Mouse (Mus musculus) stomach, postnatal 0 days (tissue): ENCODE data around the gene Myo3b. TPM values are rescaled to one million over a fixed set of nuclear protein-coding genes. Genes with fewer than 3 reads are reported as not detected.

ENCODE experiments used
- ATAC-seq: fragments of 200-750 bp; cut with Nextera tagmentation; 2 replicates; pipeline ENCODE4 v1.8.0; 2017; ENCODE audit not compliant: low FRiP score, low TSS enrichment
- DNase-seq: peaks from one replicate; pipeline ENCODE4 v3.0.0-alpha.2; 2016; ENCODE audit warnings: low spot score
- H3K27ac ChIP-seq: fragments of 300-500 bp; sonication (generic); replicated peaks from 2 replicates; pipeline ENCODE4 v1.5.1; 2014; ENCODE audit warnings: mild to moderate bottlenecking, control low read depth
- H3K27me3 ChIP-seq: fragments of 300-500 bp; sonication (generic); 2 replicates; pipeline ENCODE4 v1.6.1; 2014; ENCODE audit warnings: low read length; ENCODE audit not compliant: control insufficient read depth, insufficient read depth
- H3K36me3 ChIP-seq: fragments of 300-500 bp; sonication (generic); 2 replicates; pipeline ENCODE4 v1.6.1; 2014; ENCODE audit warnings: low read length, mixed read lengths; ENCODE audit not compliant: control insufficient read depth, insufficient read depth
- H3K4me1 ChIP-seq: fragments of 300-500 bp; sonication (generic); replicated peaks from 2 replicates; pipeline ENCODE4 v1.6.1; 2014; ENCODE audit warnings: antibody characterized with exemption; ENCODE audit not compliant: control insufficient read depth, insufficient read depth
- H3K4me2 ChIP-seq: fragments of 300-500 bp; sonication (generic); replicated peaks from 2 replicates; pipeline ENCODE4 v1.6.1; 2014; ENCODE audit warnings: low read depth, mild to moderate bottlenecking, control low read depth, moderate library complexity
- H3K4me3 ChIP-seq: fragments of 300-500 bp; sonication (generic); 2 replicates; pipeline ENCODE4 v1.5.1; 2014; ENCODE audit warnings: low read depth, low read length, control low read depth
- H3K9ac ChIP-seq: fragments of 300-500 bp; sonication (generic); 2 replicates; pipeline ENCODE4 v1.6.1; 2014; ENCODE audit warnings: mild to moderate bottlenecking, low read length, control low read depth, mixed read lengths
- H3K9me3 ChIP-seq: fragments of 300-500 bp; sonication (generic); 2 replicates; pipeline ENCODE4 v1.6.1; 2016; ENCODE audit warnings: low read length; ENCODE audit not compliant: control insufficient read depth
- CTCF ChIP-seq: IDR thresholded peaks from 2 replicates; pipeline ENCODE4 v1.5.1; 2016; ENCODE audit warnings: antibody characterized with exemption, low read depth, mild to moderate bottlenecking, moderate library complexity
- EP300 ChIP-seq: optimal IDR thresholded peaks from 2 replicates; pipeline ENCODE3; 2016; ENCODE audit warnings: antibody characterized with exemption
- WGBS: fragments of 180-500 bp; shearing (Covaris S2); extraction: QIAGEN DNeasy Blood & Tissue Kit; methylation state at CpG from one replicate; pipeline ENCODE4 v1.1.7; 2014; 5-methylcytosine and 5-hydroxymethylcytosine counted together
- polyA plus RNA-seq: library from polyadenylated mRNA; unstranded; fragments of >200 nt; fragmentation: Nextera tagmentation; extraction: Ambion mirVana; gene quantifications from 2 replicates; pipeline ENCODE4 v1.2.1, GENCODE M21; 2015

Myo3b gene
- polyA plus RNA-seq, 1 experiment from 2014 or later = 0.21 TPM

- no peak overlapping the region for H3K4me2 ChIP-seq
- ATAC-seq (0 out of 2 replicates have a peak, but pooled peaks have one; percentile 15), DNase-seq (no peak)
- no peak overlapping the region for H3K27ac ChIP-seq
- TF ChIP-seq EP300 (no peak), CTCF (no peak)
- no peaks in the 10 kb centered on the region for H3K9me3 ChIP-seq
- H3K4me1 ChIP-seq = no peaks in the 10 kb centered on the region
- 26% methylated on average over 6 of the region's 6 CpGs for WGBS
- no peak overlapping the region for H3K9ac ChIP-seq
- H3K4me3 ChIP-seq = no peak overlapping the region
- no peaks in the 10 kb centered on the region for H3K36me3 ChIP-seq
- no peaks in the 10 kb centered on the region for H3K27me3 ChIP-seq
These were observed 278.9 kb downstream of the Myo3b start for GRCm38 (mm10) chr2:70317850-70318249.

GRCm38 (mm10) chr2:70318861-70319555, 280.1 kb downstream of the Myo3b start:
- TF ChIP-seq EP300 (no peak), CTCF (no peak)
- ATAC-seq (no peak), DNase-seq (no peak)
- Histone ChIP-seq H3K27me3 (no peaks in the 10 kb centered on the region), H3K27ac (no peak overlapping the region), H3K9ac (no peak overlapping the region), H3K9me3 (no peaks in the 10 kb centered on the region), H3K4me3 (no peak overlapping the region), H3K4me2 (no peak overlapping the region), H3K36me3 (no peaks in the 10 kb centered on the region), H3K4me1 (no peaks in the 10 kb centered on the region)
- 42% methylated on average over 5 of the region's 5 CpGs for WGBS

GRCm38 (mm10) chr2:70322767-70323166, 283.8 kb downstream of the Myo3b start:
- H3K9me3 ChIP-seq = no peaks in the 10 kb centered on the region
- H3K36me3 ChIP-seq = no peaks in the 10 kb centered on the region
- H3K4me1 ChIP-seq = no peaks in the 10 kb centered on the region
- no peak overlapping the region for H3K4me3 ChIP-seq
- no peaks in the 10 kb centered on the region for H3K27me3 ChIP-seq
- H3K9ac ChIP-seq = no peak overlapping the region
- TF ChIP-seq EP300 = no peak
- TF ChIP-seq CTCF = no peak
- 67% methylated on average over 9 of the region's 9 CpGs for WGBS
- no peak overlapping the region for H3K27ac ChIP-seq
- ATAC-seq (no peak), DNase-seq (no peak)
- H3K4me2 ChIP-seq = no peak overlapping the region

- H3K9ac ChIP-seq = no peak overlapping the region
- H3K27ac ChIP-seq = no peak overlapping the region
- TF ChIP-seq CTCF (no peak), EP300 (no peak)
- no peak overlapping the region for H3K4me3 ChIP-seq
- 81% methylated on average over 11 of the region's 11 CpGs for WGBS
- H3K9me3 ChIP-seq = no peaks in the 10 kb centered on the region
- H3K4me2 ChIP-seq = no peak overlapping the region
- no peaks in the 10 kb centered on the region for H3K27me3 ChIP-seq
- H3K4me1 ChIP-seq = no peaks in the 10 kb centered on the region
- no peaks in the 10 kb centered on the region for H3K36me3 ChIP-seq
- DNase-seq = no peak
- no peak for ATAC-seq
These were observed 288.7 kb downstream of the Myo3b start for GRCm38 (mm10) chr2:70327602-70328001.

- Histone ChIP-seq H3K9ac (no peak overlapping the region), H3K4me1 (peaks cover 8% of the 10 kb centered on the region; the same call in 1 of the 2 replicates), H3K27ac (no peak overlapping the region), H3K36me3 (no peaks in the 10 kb centered on the region), H3K27me3 (no peaks in the 10 kb centered on the region), H3K4me3 (no peak overlapping the region), H3K4me2 (no peak overlapping the region), H3K9me3 (no peaks in the 10 kb centered on the region)
- ATAC-seq = no peak
- TF ChIP-seq CTCF = no peak
- TF ChIP-seq EP300 = no peak
- 84% methylated on average over 6 of the region's 6 CpGs for WGBS
- DNase-seq = no peak
These were observed 294.0 kb downstream of the Myo3b start for GRCm38 (mm10) chr2:70332905-70333304.

GRCm38 (mm10) chr2:70333553-70333952, 294.6 kb downstream of the Myo3b start:
- WGBS = 69% methylated on average over 6 of the region's 6 CpGs
- Histone ChIP-seq H3K4me2 (no peak overlapping the region), H3K27ac (no peak overlapping the region), H3K9ac (no peak overlapping the region), H3K4me1 (peaks cover 9% of the 10 kb centered on the region; the same call in 1 of the 2 replicates), H3K36me3 (no peaks in the 10 kb centered on the region), H3K4me3 (no peak overlapping the region), H3K27me3 (no peaks in the 10 kb centered on the region), H3K9me3 (no peaks in the 10 kb centered on the region)
- ATAC-seq (no peak), DNase-seq (no peak)
- TF ChIP-seq CTCF (no peak), EP300 (no peak)
